Mouse (Mus musculus) forebrain, embryonic 13.5 days (tissue): ENCODE measurements around the gene Olfr1480. TPM values are rescaled to one million over a fixed set of nuclear protein-coding genes. Genes with fewer than 3 reads are reported as not detected.

ENCODE experiments used
- ATAC-seq: fragments of 200-750 bp; cut with Nextera tagmentation; 2 replicates; pipeline ENCODE4 v1.8.0; 2017
- H3K27ac ChIP-seq: fragments of 300-500 bp; sonication (generic); 2 replicates; pipeline ENCODE4 v1.5.1; 2015; ENCODE audit warnings: inconsistent platforms, mild to moderate bottlenecking, moderate library complexity
- H3K27me3 ChIP-seq: fragments of 300-500 bp; sonication (generic); 2 replicates; pipeline ENCODE4 v1.6.1; 2015; ENCODE audit warnings: mild to moderate bottlenecking, inconsistent platforms
- H3K36me3 ChIP-seq: fragments of 300-500 bp; sonication (generic); 2 replicates; pipeline ENCODE4 v1.6.1; 2015; ENCODE audit warnings: mild to moderate bottlenecking, inconsistent platforms; ENCODE audit not compliant: poor library complexity, severe bottlenecking
- H3K4me1 ChIP-seq: fragments of 300-500 bp; sonication (generic); 2 replicates; pipeline ENCODE4 v1.6.1; 2015; ENCODE audit warnings: inconsistent platforms
- H3K4me2 ChIP-seq: fragments of 300-500 bp; sonication (generic); 2 replicates; pipeline ENCODE4 v1.6.1; 2015; ENCODE audit warnings: inconsistent platforms, mild to moderate bottlenecking, moderate library complexity
- H3K4me3 ChIP-seq: fragments of 300-500 bp; sonication (generic); 2 replicates; pipeline ENCODE4 v1.5.1; 2015; ENCODE audit warnings: mild to moderate bottlenecking, inconsistent platforms
- H3K9ac ChIP-seq: fragments of 300-500 bp; sonication (generic); 2 replicates; pipeline ENCODE4 v1.6.1; 2015; ENCODE audit warnings: mild to moderate bottlenecking, inconsistent platforms
- H3K9me3 ChIP-seq: fragments of 300-500 bp; sonication (generic); replicated peaks from 2 replicates; pipeline ENCODE4 v1.6.1; 2016; ENCODE audit warnings: inconsistent platforms
- WGBS: fragments of 180-500 bp; shearing (Covaris S2); methylation state at CpG from one replicate; pipeline ENCODE4 v1.1.7; 2015; 5-methylcytosine and 5-hydroxymethylcytosine counted together
- polyA plus RNA-seq: library from polyadenylated mRNA; unstranded; fragments of >200 nt; fragmentation: Nextera tagmentation; extraction: Ambion mirVana; gene quantifications from 2 replicates; pipeline ENCODE4 v1.2.1, GENCODE M21; 2015

The Olfr1480 gene
- polyA plus RNA-seq: not detected in 2 replicates

DNA sequence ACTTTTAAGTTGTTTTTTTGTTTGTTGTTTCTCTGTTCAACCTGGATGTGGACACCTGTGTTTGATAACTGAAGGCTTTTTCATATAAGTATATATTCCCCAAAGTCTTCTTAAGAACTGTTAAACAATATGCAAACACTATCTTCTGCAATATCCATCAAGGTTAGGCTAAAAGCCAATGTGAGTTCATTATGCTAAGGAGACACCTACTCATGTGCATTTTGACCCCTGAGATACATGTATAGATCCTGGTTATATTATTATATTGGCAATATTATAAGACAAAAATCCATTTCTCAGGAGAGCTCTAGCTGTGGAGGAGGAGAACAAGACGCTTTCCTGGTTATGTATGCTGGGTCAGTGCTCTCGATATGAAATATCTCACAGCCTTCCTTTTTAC, at the start of gene Olfr1480:
Gene Olfr1480, plus strand, starts transcription at position 301 of the 400 bp plus-strand sequence.
- no peak within 1 kb of the TSS for H3K9ac ChIP-seq
- 93% methylated on average over 2 of the region's 2 CpGs for WGBS
- H3K27ac ChIP-seq: no peak within 1 kb of the TSS
- H3K9me3 ChIP-seq: peaks cover 22% of the 10 kb centered on the region
- H3K4me2 ChIP-seq: no peak within 1 kb of the TSS
- no peaks in the 10 kb centered on the region for H3K27me3 ChIP-seq
- ATAC-seq: no peak
- no peaks in the 10 kb centered on the region for H3K36me3 ChIP-seq
- H3K4me1 ChIP-seq: no peaks in the 10 kb centered on the region
- H3K4me3 ChIP-seq: no peak within 1 kb of the TSS

DNA sequence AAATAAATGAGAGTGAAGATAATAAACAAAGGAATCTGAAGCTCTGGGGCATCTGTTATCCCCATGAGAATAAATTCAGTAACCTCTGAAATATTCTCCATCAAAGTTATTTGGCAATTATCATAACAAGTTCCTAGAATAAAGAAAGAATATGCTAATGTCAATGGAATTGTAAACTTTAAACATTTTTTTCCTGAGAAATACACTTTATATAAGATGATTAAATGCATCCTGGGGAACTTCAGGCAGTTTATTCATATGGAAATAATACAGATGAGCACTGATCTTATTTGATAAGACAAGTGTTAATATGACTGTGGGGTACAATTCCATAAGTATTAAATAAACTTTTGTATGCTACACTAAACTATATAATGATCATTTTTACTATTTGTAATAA, 47.6 kb upstream of the Olfr1480 start, which contains the start of gene Olfr1475:
Gene Olfr1475, minus strand, starts transcription at position 101 of the 400 bp plus-strand sequence.
- H3K36me3 ChIP-seq: no peaks in the 10 kb centered on the region
- H3K4me3 ChIP-seq: no peak within 1 kb of the TSS
- H3K9me3 ChIP-seq: 0 out of 2 replicates have a peak, but pooled peaks cover 3% of the 10 kb centered on the region
- no peaks in the 10 kb centered on the region for H3K27me3 ChIP-seq
- H3K4me1 ChIP-seq: no peaks in the 10 kb centered on the region
- no peak within 1 kb of the TSS for H3K4me2 ChIP-seq
- H3K9ac ChIP-seq: no peak within 1 kb of the TSS
- ATAC-seq: no peak
- no peak within 1 kb of the TSS for H3K27ac ChIP-seq

DNA sequence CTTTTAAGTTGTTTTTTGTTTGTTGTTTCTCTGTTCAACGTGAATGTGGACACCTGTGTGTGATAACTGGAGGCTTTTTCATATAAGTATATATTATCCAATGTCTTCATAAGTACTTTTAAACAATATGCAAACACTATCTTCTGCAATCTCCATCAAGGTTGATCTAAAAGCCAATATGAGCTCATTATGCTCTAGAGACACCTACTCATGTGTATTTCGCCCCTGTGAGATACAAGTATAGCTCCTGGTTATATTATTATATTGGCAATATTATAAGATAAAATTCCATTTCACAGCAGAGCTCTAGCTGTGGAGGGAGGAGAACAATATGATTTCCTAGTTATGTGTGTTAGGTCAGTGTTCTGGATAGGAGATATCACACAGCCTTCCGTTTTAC, 27.5 kb upstream of the Olfr1480 start, which contains the start of gene Olfr1477:
Gene Olfr1477, plus strand, starts transcription at position 301 of the 400 bp plus-strand sequence.
- Histone ChIP-seq H3K27me3 (no peaks in the 10 kb centered on the region), H3K4me2 (no peak within 1 kb of the TSS), H3K9ac (no peak within 1 kb of the TSS), H3K27ac (no peak within 1 kb of the TSS), H3K9me3 (peaks cover 11% of the 10 kb centered on the region), H3K4me3 (no peak within 1 kb of the TSS), H3K4me1 (no peaks in the 10 kb centered on the region), H3K36me3 (no peaks in the 10 kb centered on the region)
- 74% methylated on average over 3 of the region's 3 CpGs for WGBS
- no peak for ATAC-seq

Other genes with a start within 250 kb of the Olfr1480 start
- not detected in 2 replicates for gene Olfr1465, start 212.4 kb upstream of the Olfr1480 start, polyA plus RNA-seq
- not detected in 2 replicates for gene Olfr1466, start 189.1 kb upstream of the Olfr1480 start, polyA plus RNA-seq
- not detected in 2 replicates for gene Olfr1467, start 165.7 kb upstream of the Olfr1480 start, polyA plus RNA-seq
- gene Olfr1469, start 120.1 kb upstream of the Olfr1480 start, polyA plus RNA-seq: not detected in 2 replicates
- gene Olfr1471, start 84.5 kb upstream of the Olfr1480 start, polyA plus RNA-seq: not detected in 2 replicates
- not detected in 2 replicates for gene Olfr1472, start 71.8 kb upstream of the Olfr1480 start, polyA plus RNA-seq
- gene Olfr1474, start 58.3 kb upstream of the Olfr1480 start, polyA plus RNA-seq: not detected in 2 replicates
- gene Olfr1475, start 47.7 kb upstream of the Olfr1480 start, polyA plus RNA-seq: not detected in 2 replicates
- gene Olfr1477, start 27.4 kb upstream of the Olfr1480 start, polyA plus RNA-seq: not detected in 2 replicates
- gene Olfr1484, start 55.6 kb downstream of the Olfr1480 start, polyA plus RNA-seq: not detected in 2 replicates
- not detected in 2 replicates for gene Olfr1487, start 89.5 kb downstream of the Olfr1480 start, polyA plus RNA-seq
- not detected in 2 replicates for gene Olfr1489, start 103.7 kb downstream of the Olfr1480 start, polyA plus RNA-seq
- not detected in 2 replicates for gene Olfr1490, start 123.2 kb downstream of the Olfr1480 start, polyA plus RNA-seq
- not detected in 2 replicates for gene Olfr1491, start 169.4 kb downstream of the Olfr1480 start, polyA plus RNA-seq
- not detected in 2 replicates for gene Olfr1493-ps1, start 195.4 kb downstream of the Olfr1480 start, polyA plus RNA-seq
- not detected in 2 replicates for gene Olfr1494, start 211.8 kb downstream of the Olfr1480 start, polyA plus RNA-seq
- not detected in 2 replicates for gene Olfr1495, start 236.7 kb downstream of the Olfr1480 start, polyA plus RNA-seq
- not detected in 2 replicates for gene Olfr1496, start 250.0 kb downstream of the Olfr1480 start, polyA plus RNA-seq